In the genomic region with DNA sequence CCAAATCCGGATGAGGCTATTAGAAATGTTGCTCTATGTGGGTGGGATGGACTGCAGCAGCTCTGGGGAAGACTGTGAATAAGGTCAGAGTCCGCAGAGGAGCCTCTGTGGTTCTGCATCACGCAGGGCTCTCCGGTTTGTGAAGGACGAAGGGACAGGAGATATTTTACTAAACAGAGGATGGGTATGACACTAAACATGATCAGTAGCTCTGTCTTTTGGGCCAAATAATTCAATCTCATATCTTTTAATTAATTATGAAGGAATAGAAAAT, we compare ENCODE assay signal across 30 mouse cellular contexts.
DNase-seq lines count a peak whose midpoint lies in the region; ATAC-seq and TF ChIP-seq lines count a peak whose summit lies in the region.
"Had no signal": no experiment of that assay in that cellular context is flagged by ENCODE, and none has a peak within 500 bp of the region (broad histone marks: within the 10 kb centered on the region; RNA-seq: fewer than 3 reads in every experiment).

No protein-coding gene starts in this region.

- WGBS in hindbrain, embryonic 13.5 days, result 74% methylated on average over 5 of the region's 5 CpGs
- WGBS in hindbrain, postnatal 0 days, result 59% methylated on average over 5 of the region's 5 CpGs
- WGBS in midbrain, embryonic 12.5 days, result 80% methylated on average over 5 of the region's 5 CpGs
- WGBS in midbrain, embryonic 13.5 days, result 78% methylated on average over 5 of the region's 5 CpGs
- WGBS in neural tube, embryonic 14.5 days, result 82% methylated on average over 5 of the region's 5 CpGs

- H3K27ac ChIP-seq in hindbrain, embryonic 13.5 days, result peak overlapping the region; percentile 66
- H3K27ac ChIP-seq in hindbrain, postnatal 0 days, result no peak overlapping the region
- H3K27ac ChIP-seq in midbrain, embryonic 12.5 days (replicated peaks), result no peak overlapping the region
- H3K27ac ChIP-seq in midbrain, embryonic 13.5 days, result no peak overlapping the region
- H3K27ac ChIP-seq in neural tube, embryonic 14.5 days (ENCODE audit: low read depth, low read length), result 0 out of 2 replicates have a peak overlapping the region, but pooled peaks have one; percentile 12
- H3K27ac ChIP-seq: embryonic facial prominence, embryonic 12.5 days; heart, embryonic 10.5 days; heart, embryonic 15.5 days; liver, embryonic 14.5 days; macrophage; neural tube, embryonic 12.5 days; stomach, embryonic 15.5 days had no signal

- no peak for DNase-seq in hindbrain, postnatal 0 days (ENCODE audit: low spot score)
- DNase-seq in CD4-positive helper T cell, adult 2 months (ENCODE audit: low read depth, low spot score), result peak; percentile 2
- DNase-seq: adrenal gland, adult 2 months; adrenal gland, postnatal 36 days; B cell, adult 2 months; embryo, embryonic 11 days; gastrocnemius, postnatal 25 days; heart, adult 11 months; kidney, adult 9 months; kidney, postnatal 10 days; layer of hippocampus, postnatal 36 days; liver; lung, adult 2 months; lung, postnatal 10 days; retina, postnatal 1 day; right cerebral cortex, postnatal 14 days had no signal

- 0 out of 2 replicates have a peak, but pooled peaks cover 3% of the 10 kb centered on the region for H3K4me1 ChIP-seq in hindbrain, embryonic 13.5 days (replicated peaks)
- H3K4me1 ChIP-seq in hindbrain, postnatal 0 days (ENCODE audit: insufficient read depth, low read length), result 0 out of 2 replicates have a peak, but pooled peaks cover 4% of the 10 kb centered on the region
- H3K4me1 ChIP-seq in midbrain, embryonic 12.5 days, result no peaks in the 10 kb centered on the region
- no peaks in the 10 kb centered on the region for H3K4me1 ChIP-seq in midbrain, embryonic 13.5 days (replicated peaks)
- H3K4me1 ChIP-seq in neural tube, embryonic 14.5 days (ENCODE audit: control insufficient read depth, insufficient read depth, low read length), result no peaks in the 10 kb centered on the region
- H3K4me1 ChIP-seq: embryonic facial prominence, embryonic 12.5 days; heart, embryonic 10.5 days; heart, embryonic 15.5 days; neural tube, embryonic 12.5 days; stomach, embryonic 15.5 days had no signal

- no peaks in the 10 kb centered on the region for H3K9me3 ChIP-seq in hindbrain, embryonic 13.5 days
- H3K9me3 ChIP-seq in hindbrain, postnatal 0 days (ENCODE audit: low read length), result no peaks in the 10 kb centered on the region
- no peaks in the 10 kb centered on the region for H3K9me3 ChIP-seq in midbrain, embryonic 12.5 days
- no peaks in the 10 kb centered on the region for H3K9me3 ChIP-seq in midbrain, embryonic 13.5 days
- H3K9me3 ChIP-seq in neural tube, embryonic 14.5 days (ENCODE audit: control insufficient read depth, low read length), result no peaks in the 10 kb centered on the region
- H3K9me3 ChIP-seq: embryonic facial prominence, embryonic 12.5 days; heart, embryonic 10.5 days; heart, embryonic 15.5 days; neural tube, embryonic 12.5 days; stomach, embryonic 15.5 days had no signal

- no peaks in the 10 kb centered on the region for H3K27me3 ChIP-seq in hindbrain, embryonic 13.5 days
- no peaks in the 10 kb centered on the region for H3K27me3 ChIP-seq in hindbrain, postnatal 0 days (ENCODE audit: insufficient read depth, low read length)
- H3K27me3 ChIP-seq in midbrain, embryonic 12.5 days, result no peaks in the 10 kb centered on the region
- H3K27me3 ChIP-seq in midbrain, embryonic 13.5 days, result no peaks in the 10 kb centered on the region
- no peaks in the 10 kb centered on the region for H3K27me3 ChIP-seq in neural tube, embryonic 14.5 days (ENCODE audit: control insufficient read depth, insufficient read depth, low read length)
- H3K27me3 ChIP-seq: CH12.LX; embryonic facial prominence, embryonic 12.5 days; heart, embryonic 15.5 days; neural tube, embryonic 12.5 days; stomach, embryonic 15.5 days had no signal

- H3K4me3 ChIP-seq in hindbrain, embryonic 13.5 days, result no peak overlapping the region
- H3K4me3 ChIP-seq in hindbrain, postnatal 0 days (ENCODE audit: low read length), result no peak overlapping the region
- no peak overlapping the region for H3K4me3 ChIP-seq in midbrain, embryonic 12.5 days
- H3K4me3 ChIP-seq in midbrain, embryonic 13.5 days (replicated peaks), result no peak overlapping the region
- no peak overlapping the region for H3K4me3 ChIP-seq in neural tube, embryonic 14.5 days (ENCODE audit: low read depth, low read length)
- H3K4me3 ChIP-seq: embryonic facial prominence, embryonic 12.5 days; heart, embryonic 10.5 days; heart, embryonic 15.5 days; neural tube, embryonic 12.5 days; stomach, embryonic 15.5 days had no signal

- no peak overlapping the region for H3K4me2 ChIP-seq in hindbrain, embryonic 13.5 days
- no peak overlapping the region for H3K4me2 ChIP-seq in hindbrain, postnatal 0 days (ENCODE audit: low read depth, low read length)
- no peak overlapping the region for H3K4me2 ChIP-seq in midbrain, embryonic 12.5 days (replicated peaks)
- H3K4me2 ChIP-seq in midbrain, embryonic 13.5 days (replicated peaks), result no peak overlapping the region
- no peak overlapping the region for H3K4me2 ChIP-seq in neural tube, embryonic 14.5 days (ENCODE audit: low read depth, low read length)
- H3K4me2 ChIP-seq: embryonic facial prominence, embryonic 12.5 days; heart, embryonic 15.5 days; neural tube, embryonic 12.5 days; stomach, embryonic 15.5 days had no signal

- ATAC-seq in hindbrain, embryonic 13.5 days (ENCODE audit: low FRiP score), result no peak
- ATAC-seq in hindbrain, postnatal 0 days, result no peak
- ATAC-seq in midbrain, embryonic 12.5 days (ENCODE audit: low FRiP score, low read depth), result no peak
- no peak for ATAC-seq in midbrain, embryonic 13.5 days
- ATAC-seq in neural tube, embryonic 14.5 days (ENCODE audit: low read depth), result no peak
- ATAC-seq: activated CD4-positive, CD25-positive, alpha-beta regulatory T cell, adult 4 months; intestine, postnatal 0 days had no signal

- no peak overlapping the region for H3K9ac ChIP-seq in hindbrain, embryonic 13.5 days
- no peak overlapping the region for H3K9ac ChIP-seq in hindbrain, postnatal 0 days (replicated peaks; ENCODE audit: low read length)
- H3K9ac ChIP-seq in midbrain, embryonic 12.5 days (replicated peaks), result 0 out of 2 replicates have a peak overlapping the region, but pooled peaks have one; percentile 15
- no peak overlapping the region for H3K9ac ChIP-seq in midbrain, embryonic 13.5 days (replicated peaks)
- H3K9ac ChIP-seq in neural tube, embryonic 14.5 days (replicated peaks; ENCODE audit: low read depth, low read length), result no peak overlapping the region
- H3K9ac ChIP-seq: embryonic facial prominence, embryonic 12.5 days; heart, embryonic 15.5 days; liver, embryonic 14.5 days; neural tube, embryonic 12.5 days; stomach, embryonic 15.5 days had no signal

- no peak for TF ChIP-seq CTCF in hindbrain, postnatal 0 days (IDR thresholded peaks at IDR 0.05; ENCODE audit: low read depth)

- no peaks in the 10 kb centered on the region for H3K36me3 ChIP-seq in hindbrain, embryonic 13.5 days
- no peaks in the 10 kb centered on the region for H3K36me3 ChIP-seq in hindbrain, postnatal 0 days (ENCODE audit: insufficient read depth, low read length)
- H3K36me3 ChIP-seq in midbrain, embryonic 12.5 days, result no peaks in the 10 kb centered on the region
- H3K36me3 ChIP-seq in midbrain, embryonic 13.5 days, result no peaks in the 10 kb centered on the region
- H3K36me3 ChIP-seq in neural tube, embryonic 14.5 days (ENCODE audit: control insufficient read depth, insufficient read depth, low read length), result no peaks in the 10 kb centered on the region
- H3K36me3 ChIP-seq: embryonic facial prominence, embryonic 12.5 days; heart, embryonic 10.5 days; heart, embryonic 15.5 days; neural tube, embryonic 12.5 days; stomach, embryonic 15.5 days had no signal

Comparison
In these comparisons a context has a peak if more than half of its experiments do, and no peak if none do; other contexts are left out.
1. H3K27ac ChIP-seq: peak in hindbrain, embryonic 13.5 days (single experiment) and neural tube, embryonic 14.5 days (single experiment); none in hindbrain, postnatal 0 days (single experiment), midbrain, embryonic 12.5 days (single experiment) and midbrain, embryonic 13.5 days (single experiment).